Mouse (Mus musculus) heart, postnatal 0 days (tissue): ENCODE measurements around the gene Rasgrp2.

Experiments
- CTCF ChIP-seq: IDR thresholded peaks from 2 replicates; pipeline ENCODE4 v1.5.1; 2016; ENCODE audit warnings: antibody characterized with exemption, control low read depth, low read depth
- EP300 ChIP-seq: IDR thresholded peaks from 2 replicates; pipeline ENCODE4 v1.6.1; 2016; ENCODE audit warnings: antibody characterized with exemption, low read depth

- no peak for TF ChIP-seq CTCF
- no peak for TF ChIP-seq EP300
Measured at GRCm38 (mm10) chr19:6419805-6420310, 20.7 kb downstream of the Rasgrp2 start.
